ENCODE assay signal across 28 mouse cellular contexts in genomic region chr10:14989601-14990140, GRCm38 (mm10).
A peak's percentile ranks its signal among the peaks of the same experiment; 100 is the strongest.
DNase-seq lines count a peak whose midpoint lies in the region; ATAC-seq lines count a peak whose summit lies in the region.
"Had no signal": no experiment of that assay in that cellular context is flagged by ENCODE, and none has a peak within 500 bp of the region (broad histone marks: within the 10 kb centered on the region; RNA-seq: fewer than 3 reads in every experiment).

No protein-coding gene starts in this region.

- no peaks in the 10 kb centered on the region for H3K9me3 ChIP-seq in hindbrain, embryonic 11.5 days (ENCODE audit: control insufficient read depth, low read length)
- H3K9me3 ChIP-seq in hindbrain, embryonic 10.5 days, result no peaks in the 10 kb centered on the region
- H3K9me3 ChIP-seq in midbrain, embryonic 14.5 days (ENCODE audit: control insufficient read depth, low read length), result no peaks in the 10 kb centered on the region
- no peaks in the 10 kb centered on the region for H3K9me3 ChIP-seq in midbrain, embryonic 15.5 days
- 0 out of 2 replicates have a peak, but pooled peaks cover 2% of the 10 kb centered on the region for H3K9me3 ChIP-seq in heart, embryonic 12.5 days (replicated peaks)
- H3K9me3 ChIP-seq: embryonic facial prominence, embryonic 12.5 days; forebrain, embryonic 12.5 days; heart, embryonic 15.5 days; limb, embryonic 10.5 days; limb, embryonic 15.5 days; liver, embryonic 13.5 days; stomach, embryonic 15.5 days had no signal

- H3K27me3 ChIP-seq in hindbrain, embryonic 11.5 days (ENCODE audit: control insufficient read depth, insufficient read depth, low read length), result no peaks in the 10 kb centered on the region
- H3K27me3 ChIP-seq in hindbrain, embryonic 10.5 days (ENCODE audit: insufficient read depth, poor library complexity, severe bottlenecking), result no peaks in the 10 kb centered on the region
- no peaks in the 10 kb centered on the region for H3K27me3 ChIP-seq in midbrain, embryonic 14.5 days (ENCODE audit: control insufficient read depth, insufficient read depth, low read length)
- H3K27me3 ChIP-seq in midbrain, embryonic 15.5 days (replicated peaks), result no peaks in the 10 kb centered on the region
- H3K27me3 ChIP-seq in heart, embryonic 12.5 days (replicated peaks), result no peaks in the 10 kb centered on the region
- H3K27me3 ChIP-seq: embryonic facial prominence, embryonic 12.5 days; forebrain, embryonic 12.5 days; heart, embryonic 15.5 days; limb, embryonic 15.5 days; liver, embryonic 13.5 days; megakaryocyte, embryonic 14.5 days; Patski; stomach, embryonic 15.5 days had no signal

- no peak overlapping the region for H3K9ac ChIP-seq in hindbrain, embryonic 11.5 days (ENCODE audit: low read depth, low read length)
- H3K9ac ChIP-seq in midbrain, embryonic 14.5 days (replicated peaks; ENCODE audit: low read length), result no peak overlapping the region
- no peak overlapping the region for H3K9ac ChIP-seq in midbrain, embryonic 15.5 days
- no peak overlapping the region for H3K9ac ChIP-seq in heart, embryonic 12.5 days
- H3K9ac ChIP-seq: embryonic facial prominence, embryonic 12.5 days; forebrain, embryonic 12.5 days; heart, embryonic 15.5 days; limb, embryonic 15.5 days; liver, embryonic 13.5 days; stomach, embryonic 15.5 days had no signal

- no peaks in the 10 kb centered on the region for H3K4me1 ChIP-seq in hindbrain, embryonic 11.5 days (replicated peaks; ENCODE audit: control insufficient read depth, insufficient read depth, low read length)
- no peaks in the 10 kb centered on the region for H3K4me1 ChIP-seq in hindbrain, embryonic 10.5 days (replicated peaks)
- H3K4me1 ChIP-seq in midbrain, embryonic 14.5 days (ENCODE audit: control insufficient read depth, insufficient read depth, low read length), result no peaks in the 10 kb centered on the region
- H3K4me1 ChIP-seq in midbrain, embryonic 15.5 days, result no peaks in the 10 kb centered on the region
- H3K4me1 ChIP-seq in heart, embryonic 12.5 days (replicated peaks), result no peaks in the 10 kb centered on the region
- H3K4me1 ChIP-seq: embryonic facial prominence, embryonic 12.5 days; forebrain, embryonic 12.5 days; heart, embryonic 15.5 days; limb, embryonic 10.5 days; limb, embryonic 15.5 days; liver, embryonic 13.5 days; megakaryocyte, embryonic 14.5 days; stomach, embryonic 15.5 days had no signal

- H3K27ac ChIP-seq in hindbrain, embryonic 11.5 days (ENCODE audit: low read depth, low read length), result no peak overlapping the region
- H3K27ac ChIP-seq in hindbrain, embryonic 10.5 days, result no peak overlapping the region
- H3K27ac ChIP-seq in midbrain, embryonic 14.5 days (replicated peaks; ENCODE audit: low read depth, low read length), result no peak overlapping the region
- no peak overlapping the region for H3K27ac ChIP-seq in midbrain, embryonic 15.5 days
- H3K27ac ChIP-seq in heart, embryonic 12.5 days (ENCODE audit: poor library complexity, severe bottlenecking), result no peak overlapping the region
- H3K27ac ChIP-seq: embryonic facial prominence, embryonic 12.5 days; forebrain, embryonic 12.5 days; heart, embryonic 15.5 days; limb, embryonic 10.5 days; limb, embryonic 15.5 days; liver, embryonic 13.5 days; stomach, embryonic 15.5 days had no signal

- peak; percentile 7 to 9 for DNase-seq in cerebellum, postnatal 25 days
- no peak for DNase-seq in cerebellum, adult 18-20 months
- DNase-seq in hindbrain, embryonic 11.5 days (ENCODE audit: low spot score), result no peak
- DNase-seq in hindbrain, embryonic 10.5 days (ENCODE audit: low spot score), result no peak
- peak; percentile 10 for DNase-seq in midbrain, embryonic 14.5 days
- DNase-seq: adrenal gland, postnatal 14 days; cerebellum, adult 9-10 months; gastrocnemius, postnatal 14 days; heart, postnatal 36 days; kidney, adult 9 months; kidney, postnatal 10 days; layer of hippocampus, postnatal 36 days; liver, embryonic 13.5 days; lung, adult 18-20 months; lung, postnatal 4 days; right cerebral cortex, postnatal 25 days had no signal

- H3K4me2 ChIP-seq in hindbrain, embryonic 11.5 days (replicated peaks; ENCODE audit: low read depth, low read length), result no peak overlapping the region
- no peak overlapping the region for H3K4me2 ChIP-seq in midbrain, embryonic 14.5 days (ENCODE audit: low read length)
- no peak overlapping the region for H3K4me2 ChIP-seq in midbrain, embryonic 15.5 days
- H3K4me2 ChIP-seq in heart, embryonic 12.5 days, result no peak overlapping the region
- H3K4me2 ChIP-seq: embryonic facial prominence, embryonic 12.5 days; forebrain, embryonic 12.5 days; heart, embryonic 15.5 days; limb, embryonic 15.5 days; liver, embryonic 13.5 days; stomach, embryonic 15.5 days had no signal

- no peaks in the 10 kb centered on the region for H3K36me3 ChIP-seq in hindbrain, embryonic 11.5 days (ENCODE audit: control insufficient read depth, insufficient read depth, low read length)
- H3K36me3 ChIP-seq in hindbrain, embryonic 10.5 days, result no peaks in the 10 kb centered on the region
- no peaks in the 10 kb centered on the region for H3K36me3 ChIP-seq in midbrain, embryonic 14.5 days (ENCODE audit: control insufficient read depth, insufficient read depth, low read length)
- no peaks in the 10 kb centered on the region for H3K36me3 ChIP-seq in midbrain, embryonic 15.5 days (replicated peaks)
- no peaks in the 10 kb centered on the region for H3K36me3 ChIP-seq in heart, embryonic 12.5 days
- H3K36me3 ChIP-seq: embryonic facial prominence, embryonic 12.5 days; forebrain, embryonic 12.5 days; heart, embryonic 15.5 days; limb, embryonic 10.5 days; limb, embryonic 15.5 days; liver, embryonic 13.5 days; stomach, embryonic 15.5 days had no signal

- 0 out of 2 replicates have a peak, but pooled peaks have one; percentile 55 for ATAC-seq in hindbrain, embryonic 11.5 days (ENCODE audit: low FRiP score)
- ATAC-seq in midbrain, embryonic 14.5 days (ENCODE audit: low FRiP score, low TSS enrichment), result no peak; the same call in 1 of the 2 replicates
- no peak; the same call in 1 of the 2 replicates for ATAC-seq in midbrain, embryonic 15.5 days (replicated peaks)
- ATAC-seq in heart, embryonic 12.5 days (ENCODE audit: insufficient number of reproducible peaks, low FRiP score), result no peak
- ATAC-seq: intestine, postnatal 0 days; lung, postnatal 0 days; Patski had no signal

- H3K4me3 ChIP-seq in hindbrain, embryonic 11.5 days (ENCODE audit: low read depth, low read length), result no peak overlapping the region
- no peak overlapping the region for H3K4me3 ChIP-seq in hindbrain, embryonic 10.5 days
- no peak overlapping the region for H3K4me3 ChIP-seq in midbrain, embryonic 14.5 days (replicated peaks; ENCODE audit: low read depth, low read length)
- no peak overlapping the region for H3K4me3 ChIP-seq in midbrain, embryonic 15.5 days
- H3K4me3 ChIP-seq in heart, embryonic 12.5 days, result no peak overlapping the region
- H3K4me3 ChIP-seq: embryonic facial prominence, embryonic 12.5 days; forebrain, embryonic 12.5 days; heart, embryonic 15.5 days; limb, embryonic 10.5 days; limb, embryonic 15.5 days; liver, embryonic 13.5 days; megakaryocyte, embryonic 14.5 days; stomach, embryonic 15.5 days had no signal

Comparison
In these comparisons a context has a peak if more than half of its experiments do, and no peak if none do; other contexts are left out.
1. DNase-seq: peak in cerebellum, postnatal 25 days (2 of 2) and midbrain, embryonic 14.5 days (single experiment); none in cerebellum, adult 18-20 months (0 of 2), hindbrain, embryonic 11.5 days (single experiment) and hindbrain, embryonic 10.5 days (single experiment).